Mouse (Mus musculus): ENCODE measurements at regions not wholly inside any gene's neighbourhood (a gene's known extent, or its start where the extent isn't known, plus 50 kb on each side); places are given as distances from the start of the nearest gene placed in this dataset.

- ATAC-seq (replicated peaks; ENCODE audit: insufficient number of reproducible peaks, low FRiP score, low TSS enrichment, poor library complexity, severe bottlenecking): no peak
Observed at GRCm38 (mm10) chr6:143642052-143642451, 475.0 kb downstream of the Etnk1 start.

GRCm38 (mm10) chr6:143645989-143646388, 479.0 kb downstream of the Etnk1 start:
- no peak for ATAC-seq (replicated peaks; ENCODE audit: insufficient number of reproducible peaks, low FRiP score, low TSS enrichment, poor library complexity, severe bottlenecking)

DNA sequence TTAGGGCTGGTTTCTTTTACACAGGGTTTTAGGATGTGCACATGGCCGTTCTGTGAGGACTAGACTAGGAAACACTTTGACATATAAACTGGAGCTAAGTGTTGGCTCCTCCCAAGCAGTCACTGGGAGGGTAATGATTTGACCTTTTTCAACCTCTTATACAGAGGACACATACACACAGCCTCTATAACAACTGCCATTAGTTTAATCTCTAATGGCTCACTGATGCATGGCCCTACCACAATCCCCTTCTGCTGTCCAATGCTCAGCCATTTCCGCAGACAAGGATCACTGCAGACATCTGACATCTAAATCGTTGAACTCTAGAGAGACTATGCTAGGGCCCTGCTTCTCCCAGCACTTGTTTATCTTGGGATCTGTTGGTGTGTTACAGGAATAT, 481.5 kb downstream of the Etnk1 start:
- no peak for ATAC-seq (replicated peaks; ENCODE audit: insufficient number of reproducible peaks, low FRiP score, low TSS enrichment, poor library complexity, severe bottlenecking)

GRCm38 (mm10) chr6:143656576-143656975, 489.6 kb downstream of the Etnk1 start:
- no peak for ATAC-seq (replicated peaks; ENCODE audit: insufficient number of reproducible peaks, low FRiP score, low TSS enrichment, poor library complexity, severe bottlenecking)

GRCm38 (mm10) chr6:143660837-143661236, 493.8 kb downstream of the Etnk1 start:
- no peak for ATAC-seq (replicated peaks; ENCODE audit: insufficient number of reproducible peaks, low FRiP score, low TSS enrichment, poor library complexity, severe bottlenecking)

DNA sequence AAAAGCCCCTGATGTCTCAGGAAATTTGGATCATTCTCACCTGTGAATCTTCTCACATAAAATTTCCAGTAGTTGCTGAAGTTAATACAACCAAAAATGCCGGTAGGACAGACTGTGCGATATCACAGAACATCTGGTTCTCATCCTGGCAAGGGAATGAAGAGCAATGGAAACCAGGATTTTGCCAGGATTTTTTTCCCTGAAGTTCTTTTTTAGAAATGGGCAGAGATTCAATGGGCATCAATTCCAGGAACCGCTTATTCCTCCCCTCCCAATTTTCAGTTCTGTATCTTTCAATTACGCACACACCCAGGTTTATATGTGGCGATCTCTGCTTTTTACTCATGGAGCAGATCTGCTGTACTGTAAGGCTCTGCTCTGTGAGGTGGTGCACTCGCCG, 496.3 kb downstream of the Etnk1 start:
- no peak for ATAC-seq (replicated peaks; ENCODE audit: insufficient number of reproducible peaks, low FRiP score, low TSS enrichment, poor library complexity, severe bottlenecking)

DNA sequence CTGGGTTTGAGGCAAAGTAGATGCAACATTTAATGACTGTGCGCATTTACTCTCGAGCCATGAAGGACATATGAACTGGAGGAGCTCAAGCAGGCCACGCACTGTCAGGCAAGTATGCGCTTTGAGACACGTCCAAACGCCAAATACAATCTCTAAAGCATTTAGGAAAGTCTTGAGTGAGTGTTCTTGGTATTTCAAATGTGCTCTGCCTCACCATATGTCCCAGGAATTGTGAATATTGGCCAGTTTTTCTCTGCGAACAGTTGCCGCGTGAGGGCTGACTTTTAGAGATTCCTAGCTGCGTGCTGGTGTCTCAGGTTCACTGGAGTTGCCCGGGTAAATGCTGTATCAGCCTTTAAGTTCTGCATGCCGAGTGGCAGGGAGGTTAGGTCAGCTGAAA, 498.4 kb downstream of the Etnk1 start:
- ATAC-seq (replicated peaks; ENCODE audit: insufficient number of reproducible peaks, low FRiP score, low TSS enrichment, poor library complexity, severe bottlenecking): no peak

DNA sequence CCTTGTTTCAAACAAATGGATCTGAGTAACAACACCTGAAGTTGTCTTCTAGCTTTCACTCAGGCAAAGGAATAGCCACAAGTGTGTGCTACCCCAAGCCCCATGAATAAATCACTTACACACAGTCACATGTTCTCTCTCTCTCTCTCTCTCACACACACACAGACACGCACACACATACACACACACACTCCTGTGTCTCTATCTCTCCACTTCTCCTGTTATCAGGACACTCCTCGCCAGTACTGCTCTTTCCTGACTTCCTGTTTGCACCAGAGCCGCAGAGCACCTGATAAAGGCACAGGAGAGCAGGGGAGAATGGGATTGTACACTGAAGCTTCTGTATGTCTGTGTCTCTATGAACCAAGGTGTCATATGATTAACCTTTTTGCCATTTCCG, 501.5 kb downstream of the Etnk1 start:
- no peak for ATAC-seq (replicated peaks; ENCODE audit: insufficient number of reproducible peaks, low FRiP score, low TSS enrichment, poor library complexity, severe bottlenecking)

DNA sequence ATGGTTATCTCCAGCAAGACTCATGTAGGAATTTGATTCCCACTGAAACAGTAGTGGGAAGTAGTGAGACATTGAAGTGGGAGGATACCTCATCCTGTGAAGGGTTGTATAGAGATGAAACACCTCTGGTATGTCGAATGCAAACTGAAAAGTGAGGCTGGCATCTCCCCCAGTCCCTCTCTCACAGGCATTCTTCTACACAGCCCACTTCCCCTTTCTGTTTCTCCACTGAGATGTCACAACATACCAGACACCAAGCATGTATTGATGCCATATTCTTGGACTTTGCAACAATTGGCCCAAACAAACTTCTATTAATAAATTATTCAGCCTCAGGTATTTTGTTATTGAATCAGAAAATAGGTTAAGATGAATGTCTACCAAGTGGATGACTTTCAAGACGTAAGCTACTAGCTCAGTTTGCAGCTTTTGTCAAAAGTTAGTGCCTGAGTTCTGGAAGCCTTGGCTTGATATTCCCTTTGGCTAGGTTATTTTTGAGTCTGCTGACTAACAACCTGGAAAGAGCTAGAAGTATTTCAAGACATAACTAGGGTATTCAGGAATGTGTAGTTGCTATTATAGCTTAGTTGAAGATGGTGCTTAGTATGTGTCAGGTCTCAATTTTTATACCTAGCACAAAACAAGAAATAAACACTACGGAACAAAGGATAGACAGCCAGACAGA, 502.6 kb downstream of the Etnk1 start:
- no peak for ATAC-seq (replicated peaks; ENCODE audit: insufficient number of reproducible peaks, low FRiP score, low TSS enrichment, poor library complexity, severe bottlenecking)

- no peak for ATAC-seq (replicated peaks; ENCODE audit: insufficient number of reproducible peaks, low FRiP score, low TSS enrichment, poor library complexity, severe bottlenecking)
Observed at GRCm38 (mm10) chr6:143690131-143690530, 523.1 kb downstream of the Etnk1 start.

GRCm38 (mm10) chr6:143690866-143691265, 523.8 kb downstream of the Etnk1 start:
- no peak for ATAC-seq (replicated peaks; ENCODE audit: insufficient number of reproducible peaks, low FRiP score, low TSS enrichment, poor library complexity, severe bottlenecking)

DNA sequence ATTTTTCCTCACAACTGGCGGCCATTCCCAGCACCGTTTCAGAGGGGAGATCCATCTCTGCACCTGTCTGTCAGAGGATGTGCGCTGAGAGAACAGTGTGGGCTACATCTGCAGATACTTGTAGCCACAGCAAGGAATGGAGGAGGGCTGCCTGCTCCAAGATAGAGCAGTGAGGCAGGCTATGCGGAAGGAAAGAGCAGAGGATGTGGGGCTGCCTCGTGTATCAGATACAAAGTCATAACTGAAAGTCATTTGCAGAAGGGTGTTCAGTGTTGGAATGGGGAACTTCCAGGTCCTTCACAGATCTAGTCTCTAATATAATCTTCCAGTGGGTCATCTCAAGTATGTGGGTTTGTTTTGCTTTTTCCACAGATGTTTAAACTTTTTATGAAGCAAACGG, 531.0 kb downstream of the Etnk1 start:
- ATAC-seq (replicated peaks; ENCODE audit: insufficient number of reproducible peaks, low FRiP score, low TSS enrichment, poor library complexity, severe bottlenecking): no peak

GRCm38 (mm10) chr6:143703984-143704383, 537.0 kb downstream of the Etnk1 start:
- ATAC-seq (replicated peaks; ENCODE audit: insufficient number of reproducible peaks, low FRiP score, low TSS enrichment, poor library complexity, severe bottlenecking): no peak

DNA sequence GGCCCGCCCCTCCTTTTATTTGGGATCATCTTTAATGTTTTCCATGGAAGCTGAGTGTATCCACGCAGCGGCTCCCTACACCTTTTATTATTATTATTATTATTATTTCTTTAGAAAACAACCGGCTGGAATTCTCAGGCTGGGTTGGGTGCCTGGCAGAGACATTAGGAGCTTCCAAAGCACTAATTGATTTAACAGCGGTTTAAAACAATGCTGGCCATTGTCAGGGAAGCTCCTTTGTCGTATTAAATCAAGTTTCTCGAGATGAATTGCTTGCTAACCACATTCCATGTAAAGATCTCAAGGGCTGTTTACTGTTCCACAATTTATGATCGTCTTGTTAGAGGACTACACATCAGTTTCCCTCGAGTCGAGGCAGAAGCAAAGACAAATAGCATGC, 539.4 kb downstream of the Etnk1 start:
- no peak for ATAC-seq (replicated peaks; ENCODE audit: insufficient number of reproducible peaks, low FRiP score, low TSS enrichment, poor library complexity, severe bottlenecking)

- ATAC-seq (replicated peaks; ENCODE audit: insufficient number of reproducible peaks, low FRiP score, low TSS enrichment, poor library complexity, severe bottlenecking): no peak
Observed at GRCm38 (mm10) chr6:143714461-143714860, 547.4 kb downstream of the Etnk1 start.

DNA sequence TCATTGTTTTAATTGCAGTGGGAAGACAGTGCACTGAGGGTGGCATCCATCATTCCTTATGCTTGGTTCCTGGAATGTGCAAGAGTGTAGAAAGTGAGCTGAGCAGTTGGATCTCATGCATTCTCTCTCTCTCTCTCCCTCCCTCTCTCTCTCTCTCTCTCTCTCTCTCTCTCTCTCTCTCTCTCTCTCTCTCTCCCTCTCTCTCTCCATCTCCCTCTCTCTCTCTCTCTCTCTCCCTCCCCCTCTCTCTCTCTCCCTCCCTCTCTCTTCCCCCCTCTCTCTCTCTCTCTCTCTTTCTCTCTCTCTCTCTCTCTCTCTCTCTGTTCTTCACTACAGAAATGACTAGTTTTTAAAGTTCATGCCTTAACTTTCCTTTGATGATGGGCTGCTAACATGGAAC, 583.1 kb downstream of the Etnk1 start:
- no peak for ATAC-seq (replicated peaks; ENCODE audit: insufficient number of reproducible peaks, low FRiP score, low TSS enrichment, poor library complexity, severe bottlenecking)

DNA sequence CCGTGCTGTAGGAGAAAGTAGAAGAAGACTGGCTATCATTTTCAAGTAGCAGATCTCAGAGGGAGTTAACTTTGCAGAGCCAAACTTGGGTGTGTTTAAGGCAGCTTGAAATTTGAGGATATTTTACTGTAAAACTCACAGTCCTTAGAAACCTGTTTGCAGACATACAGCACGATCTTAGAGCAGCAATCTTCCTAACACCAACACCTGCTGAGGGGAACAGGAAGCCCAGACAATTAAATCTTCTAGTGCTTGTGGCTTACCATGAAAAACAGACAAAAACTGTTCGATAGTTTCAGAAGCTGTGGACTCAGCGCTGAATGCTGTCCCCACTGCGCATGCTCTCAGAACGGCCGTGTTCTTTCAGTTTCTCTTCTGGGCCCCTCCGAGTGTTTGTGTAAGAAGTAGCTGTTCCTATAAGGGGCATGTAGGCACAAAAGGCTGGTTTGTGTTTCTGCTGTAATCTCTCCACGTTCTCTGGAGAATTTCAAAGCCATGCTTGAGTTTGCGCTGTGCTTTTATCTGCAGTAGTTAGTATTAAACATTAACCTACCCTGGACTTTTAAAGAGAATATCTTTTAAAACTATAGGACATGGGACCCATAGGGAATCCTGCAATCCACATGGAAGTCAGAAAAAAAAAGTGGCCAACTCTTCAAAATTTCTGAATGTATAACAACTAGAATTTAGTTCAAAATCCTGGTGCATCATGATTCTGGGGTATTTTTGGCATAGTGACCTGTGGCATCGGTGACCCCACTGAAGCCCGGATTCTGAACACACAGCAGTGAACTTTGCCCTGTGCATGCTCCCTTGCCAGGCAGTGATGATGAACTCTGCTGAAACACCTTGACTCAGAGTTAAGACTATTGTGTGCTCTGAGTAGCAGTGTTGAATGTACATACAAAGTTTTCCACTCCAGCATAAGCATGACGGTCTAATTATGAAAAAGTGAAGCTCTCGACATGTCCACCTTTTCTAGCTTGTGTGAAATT, 584.4 kb downstream of the Etnk1 start:
- peak; percentile 48 for ATAC-seq (replicated peaks; ENCODE audit: insufficient number of reproducible peaks, low FRiP score, low TSS enrichment, poor library complexity, severe bottlenecking)

GRCm38 (mm10) chr6:143757462-143757861, 590.4 kb downstream of the Etnk1 start:
- no peak for ATAC-seq (replicated peaks; ENCODE audit: insufficient number of reproducible peaks, low FRiP score, low TSS enrichment, poor library complexity, severe bottlenecking)

GRCm38 (mm10) chr6:143768115-143768514, 601.1 kb downstream of the Etnk1 start:
- no peak for ATAC-seq (replicated peaks; ENCODE audit: insufficient number of reproducible peaks, low FRiP score, low TSS enrichment, poor library complexity, severe bottlenecking)

All from monocyte, adult 5-6 weeks (primary cell).